Mouse (Mus musculus) lung, postnatal 0 days (tissue): ENCODE data around the gene Abcf1. TPM values are rescaled to one million over a fixed set of nuclear protein-coding genes. Genes with fewer than 3 reads are reported as not detected.

ENCODE experiments used
- ATAC-seq: fragments of 200-750 bp; cut with Nextera tagmentation; 2 replicates; pipeline ENCODE4 v1.8.0; 2017; ENCODE audit warnings: moderate library complexity
- DNase-seq: peaks from one replicate; pipeline ENCODE4 v3.0.0-alpha.2; 2016; ENCODE audit warnings: low spot score
- H3K27ac ChIP-seq: fragments of 300-500 bp; sonication (generic); 2 replicates; pipeline ENCODE4 v1.5.1; 2014; ENCODE audit warnings: antibody characterized with exemption, mild to moderate bottlenecking, low read length, mixed read lengths
- H3K27me3 ChIP-seq: fragments of 300-500 bp; sonication (generic); replicated peaks from 2 replicates; pipeline ENCODE4 v1.6.1; 2014; ENCODE audit warnings: low read length, mixed read lengths; ENCODE audit not compliant: insufficient read depth
- H3K36me3 ChIP-seq: fragments of 300-500 bp; sonication (generic); 2 replicates; pipeline ENCODE4 v1.6.1; 2014; ENCODE audit warnings: low read length, mixed read lengths; ENCODE audit not compliant: insufficient read depth
- H3K4me1 ChIP-seq: fragments of 300-500 bp; sonication (generic); 2 replicates; pipeline ENCODE4 v1.6.1; 2014; ENCODE audit warnings: antibody characterized with exemption, low read depth, low read length, mixed read lengths; ENCODE audit not compliant: insufficient read depth
- H3K4me2 ChIP-seq: fragments of 300-500 bp; sonication (generic); replicated peaks from 2 replicates; pipeline ENCODE4 v1.6.1; 2014; ENCODE audit warnings: low read depth, mild to moderate bottlenecking, low read length, moderate library complexity, mixed read lengths
- H3K4me3 ChIP-seq: fragments of 300-500 bp; sonication (generic); 2 replicates; pipeline ENCODE4 v1.5.1; 2014; ENCODE audit warnings: low read depth, low read length
- H3K9ac ChIP-seq: fragments of 300-500 bp; sonication (generic); replicated peaks from 2 replicates; pipeline ENCODE4 v1.6.1; 2014; ENCODE audit warnings: low read depth, mild to moderate bottlenecking
- H3K9me3 ChIP-seq: fragments of 300-500 bp; sonication (generic); 2 replicates; pipeline ENCODE4 v1.6.1; 2016; ENCODE audit warnings: low read length, mixed read lengths
- CTCF ChIP-seq: IDR thresholded peaks from 2 replicates; pipeline ENCODE4 v1.5.1; 2016; ENCODE audit warnings: antibody characterized with exemption, mild to moderate bottlenecking
- EP300 ChIP-seq: IDR thresholded peaks from 2 replicates; pipeline ENCODE4 v1.6.1; 2016; ENCODE audit warnings: antibody characterized with exemption, mild to moderate bottlenecking, control low read depth
- WGBS: fragments of 180-500 bp; shearing (Covaris S2); extraction: QIAGEN DNeasy Blood & Tissue Kit; methylation state at CpG from one replicate; pipeline ENCODE4 v1.1.7; 2014; 5-methylcytosine and 5-hydroxymethylcytosine counted together
- polyA plus RNA-seq: library from polyadenylated mRNA; unstranded; fragments of >200 nt; fragmentation: Nextera tagmentation; extraction: Ambion mirVana; gene quantifications from 2 replicates; pipeline ENCODE4 v1.2.1, GENCODE M21; 2015

The Abcf1 gene
- polyA plus RNA-seq, 1 experiment from 2014 or later = 61.2 TPM

DNA sequence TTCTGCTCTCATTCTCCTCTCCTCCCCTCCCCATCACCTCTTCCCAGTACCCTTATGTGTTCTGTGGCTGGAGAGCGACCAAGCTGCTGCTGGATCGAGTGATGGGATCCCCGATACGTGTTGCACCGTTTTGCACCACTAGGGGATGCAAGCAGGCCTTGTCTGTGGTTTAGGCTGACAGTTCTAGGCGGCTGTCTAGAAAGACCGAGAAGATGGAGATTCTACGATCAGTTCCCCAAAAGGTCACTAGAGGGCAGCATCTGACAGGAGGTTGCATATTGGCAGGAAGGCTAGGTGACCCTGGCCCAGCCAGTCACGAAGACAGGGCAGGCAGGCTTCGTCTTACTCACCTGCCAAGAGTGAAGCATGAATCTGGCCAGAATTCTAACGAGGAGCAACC, 27.4 kb upstream of the Abcf1 start:
- H3K4me1 ChIP-seq = no peaks in the 10 kb centered on the region
- peak; percentile 100 for TF ChIP-seq CTCF
- no peak for TF ChIP-seq EP300
- H3K4me2 ChIP-seq = no peak overlapping the region
- no peaks in the 10 kb centered on the region for H3K9me3 ChIP-seq
- WGBS = under 1% methylated on average over 11 of the region's 11 CpGs
- ATAC-seq (peak; percentile 60), DNase-seq (peak; percentile 96)
- no peaks in the 10 kb centered on the region for H3K36me3 ChIP-seq
- no peaks in the 10 kb centered on the region for H3K27me3 ChIP-seq
- H3K4me3 ChIP-seq = no peak overlapping the region
- H3K9ac ChIP-seq = no peak overlapping the region
- no peak overlapping the region for H3K27ac ChIP-seq

DNA sequence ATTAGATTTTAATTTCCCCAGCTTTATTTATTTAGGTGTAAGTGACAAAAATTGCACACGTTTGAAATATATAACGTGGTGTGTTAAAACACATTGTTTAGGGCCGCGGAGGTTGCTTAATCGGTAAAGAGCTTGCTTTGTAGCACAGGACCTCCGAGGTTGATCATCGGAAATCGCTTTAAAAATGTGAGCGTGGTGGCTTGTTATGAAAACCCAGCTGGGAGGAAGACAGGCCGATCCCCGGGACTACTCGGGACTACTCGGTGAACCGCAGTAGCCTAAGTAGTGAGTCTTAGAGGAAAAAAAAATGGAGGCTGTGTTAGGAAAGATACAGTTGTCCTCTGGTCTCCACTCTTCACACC, 25.3 kb upstream of the Abcf1 start:
- Histone ChIP-seq H3K4me3 (peak overlapping the region; percentile 44), H3K4me1 (no peaks in the 10 kb centered on the region), H3K27ac (peak overlapping the region; percentile 17), H3K27me3 (no peaks in the 10 kb centered on the region), H3K9ac (peak overlapping the region; percentile 48), H3K9me3 (no peaks in the 10 kb centered on the region), H3K36me3 (no peaks in the 10 kb centered on the region), H3K4me2 (peak overlapping the region; percentile 64)
- ATAC-seq (no peak), DNase-seq (peak; percentile 30)
- TF ChIP-seq CTCF (no peak), EP300 (no peak)
- 3% methylated on average over 14 of the region's 14 CpGs for WGBS

DNA sequence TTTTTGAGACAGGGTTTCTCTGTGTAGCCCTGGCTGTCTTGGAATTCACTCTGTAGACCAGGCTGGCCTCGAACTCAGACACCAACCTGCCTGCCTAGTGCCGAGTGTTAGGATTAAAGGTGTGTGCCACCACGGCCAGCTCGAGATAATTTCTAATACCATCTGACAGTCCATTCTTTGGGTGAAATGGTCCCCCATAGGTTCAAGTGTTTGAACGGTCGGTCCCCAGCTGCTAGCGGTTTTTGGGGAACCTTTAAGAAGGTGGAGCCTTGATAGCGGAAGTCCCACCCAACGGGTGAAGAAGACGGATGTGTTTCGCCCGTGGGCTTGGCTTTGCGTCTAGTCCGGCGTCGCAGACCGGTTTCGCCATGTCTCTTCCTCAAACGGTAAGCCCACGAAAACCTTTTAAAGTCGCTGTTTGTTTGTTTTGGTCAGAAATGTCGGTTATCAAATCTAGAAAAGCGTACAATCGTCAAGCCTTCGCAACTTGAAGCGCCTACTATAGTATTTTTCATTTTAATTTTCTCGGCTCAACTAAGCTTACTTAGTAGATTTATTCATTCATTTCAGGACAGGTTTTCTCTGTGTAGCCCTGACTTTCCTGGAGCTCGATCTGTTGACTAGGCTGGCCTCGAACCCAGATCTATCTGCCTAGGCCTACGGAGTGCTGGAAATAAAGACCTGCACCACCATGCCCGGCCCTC, 24.8 kb upstream of the Abcf1 start:
- peak overlapping the region; percentile 44 for H3K4me3 ChIP-seq
- DNase-seq (peak; percentile 95), ATAC-seq (peak; percentile 74)
- no peaks in the 10 kb centered on the region for H3K4me1 ChIP-seq
- no peak for TF ChIP-seq CTCF
- no peak for TF ChIP-seq EP300
- H3K36me3 ChIP-seq = peaks cover under 1% of the 10 kb centered on the region; the same call in 1 of the 2 replicates
- H3K4me2 ChIP-seq = peak overlapping the region; percentile 64
- WGBS = 4% methylated on average over 31 of the region's 31 CpGs
- H3K9ac ChIP-seq = peak overlapping the region; percentile 48
- H3K27me3 ChIP-seq = no peaks in the 10 kb centered on the region
- peak overlapping the region; percentile 17 for H3K27ac ChIP-seq
- no peaks in the 10 kb centered on the region for H3K9me3 ChIP-seq

DNA sequence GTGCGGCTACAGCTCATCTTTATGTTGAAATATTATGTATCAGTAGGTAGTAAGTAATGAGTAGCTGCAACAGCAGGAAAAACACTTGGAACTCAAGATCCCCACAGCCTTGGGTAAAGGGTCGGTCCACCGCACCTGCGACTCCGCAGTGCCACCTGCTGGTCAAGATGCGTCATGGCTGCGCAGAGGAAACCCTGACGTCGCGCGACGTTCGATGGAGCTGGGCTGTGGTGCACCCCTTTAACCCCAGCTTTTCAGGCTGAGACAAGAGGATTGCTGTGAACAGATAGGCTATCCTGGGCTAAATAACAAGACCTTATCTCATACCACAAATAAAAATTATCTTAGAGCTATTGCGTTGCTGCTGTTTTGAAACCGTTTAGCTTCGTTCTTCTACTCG, 24.1 kb upstream of the Abcf1 start:
- no peak overlapping the region for H3K9ac ChIP-seq
- ATAC-seq (peak; percentile 78), DNase-seq (peak; percentile 91)
- WGBS = 4% methylated on average over 17 of the region's 17 CpGs
- no peak overlapping the region for H3K27ac ChIP-seq
- H3K4me2 ChIP-seq = peak overlapping the region; percentile 64; the same call in 1 of the 2 replicates
- H3K36me3 ChIP-seq = peaks cover 7% of the 10 kb centered on the region; the same call in 1 of the 2 replicates
- no peaks in the 10 kb centered on the region for H3K9me3 ChIP-seq
- H3K4me3 ChIP-seq = no peak overlapping the region; the same call in 1 of the 2 replicates
- H3K4me1 ChIP-seq = no peaks in the 10 kb centered on the region
- peak; percentile 100 for TF ChIP-seq CTCF
- no peak for TF ChIP-seq EP300
- no peaks in the 10 kb centered on the region for H3K27me3 ChIP-seq

DNA sequence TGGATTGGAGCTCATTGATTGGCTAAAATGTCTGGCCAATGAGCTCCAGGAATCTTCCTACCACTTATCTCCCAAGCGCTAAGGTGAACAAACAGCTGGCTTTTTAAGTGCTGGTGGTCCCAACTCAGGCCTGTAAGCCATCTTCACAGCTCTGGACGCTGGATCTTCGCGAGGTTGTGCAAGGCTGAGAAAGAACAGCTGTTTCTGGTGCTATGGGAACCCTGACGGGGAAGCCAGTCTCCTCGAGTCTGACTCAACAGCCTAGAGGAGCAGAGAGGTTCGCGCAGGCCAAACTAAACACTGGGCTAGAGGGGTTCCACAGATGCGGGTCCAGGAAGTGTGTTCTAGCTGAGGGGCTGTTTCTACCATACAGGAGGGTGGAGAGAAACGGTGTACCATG, 22.2 kb upstream of the Abcf1 start:
- no peaks in the 10 kb centered on the region for H3K9me3 ChIP-seq
- H3K27ac ChIP-seq = no peak overlapping the region
- no peak overlapping the region for H3K4me2 ChIP-seq
- no peak overlapping the region for H3K9ac ChIP-seq
- H3K4me1 ChIP-seq = no peaks in the 10 kb centered on the region
- no peaks in the 10 kb centered on the region for H3K27me3 ChIP-seq
- 16% methylated on average over 10 of the region's 10 CpGs for WGBS
- peaks cover 20% of the 10 kb centered on the region; the same call in 1 of the 2 replicates for H3K36me3 ChIP-seq
- no peak for TF ChIP-seq EP300
- no peak for TF ChIP-seq CTCF
- no peak overlapping the region for H3K4me3 ChIP-seq
- peak; percentile 77 for DNase-seq
- peak; percentile 47 for ATAC-seq

DNA sequence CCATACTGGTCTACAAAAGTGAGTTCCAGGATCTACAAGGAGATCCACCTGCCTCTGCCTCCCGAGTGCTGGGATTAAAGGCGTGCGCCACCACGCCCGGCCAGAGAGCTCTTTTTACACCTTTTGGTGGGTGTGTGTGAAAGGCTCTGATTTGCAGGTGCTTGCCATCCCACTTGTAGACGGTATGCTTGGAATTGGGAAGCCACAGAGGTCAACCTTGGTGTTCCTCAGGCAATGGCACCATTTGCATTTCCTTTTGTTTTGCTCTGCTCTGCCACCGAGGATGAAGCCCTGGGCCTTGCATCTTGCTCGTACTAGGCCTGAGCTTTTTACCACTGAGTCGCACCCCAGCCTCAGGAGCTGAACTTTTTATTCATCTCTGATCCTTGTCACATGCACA, 12.2 kb upstream of the Abcf1 start:
- Histone ChIP-seq H3K9me3 (no peaks in the 10 kb centered on the region), H3K4me2 (no peak overlapping the region), H3K27ac (no peak overlapping the region), H3K9ac (no peak overlapping the region), H3K36me3 (peaks cover 15% of the 10 kb centered on the region; the same call in 1 of the 2 replicates), H3K4me1 (peaks cover 10% of the 10 kb centered on the region; the same call in 1 of the 2 replicates), H3K27me3 (no peaks in the 10 kb centered on the region), H3K4me3 (no peak overlapping the region)
- TF ChIP-seq CTCF (no peak), EP300 (no peak)
- no peak for DNase-seq
- WGBS = 92% methylated on average over 9 of the region's 9 CpGs
- no peak for ATAC-seq
